Mouse (Mus musculus): ENCODE measurements around the gene Efcab2. TPM values are rescaled to one million over a fixed set of nuclear protein-coding genes. Genes with fewer than 3 reads are reported as not detected.

The Efcab2 gene
- 16.6 and 17.5 TPM in 2 replicates for polyA plus RNA-seq (2014; fragmentation: Nextera tagmentation; extraction: Ambion mirVana)

- Histone ChIP-seq H3K9ac (ENCODE audit: low read length) (peak within 1 kb of the TSS; percentile 94), H3K27ac (replicated peaks in 1 of 2; ENCODE audit: control insufficient read depth in 1 of 2, insufficient read depth in 1 of 2, low read depth in 2 of 2, low read length in 2 of 2) (peak within 1 kb of the TSS; percentile 100), H3K27me3 (ENCODE audit: control insufficient read depth, insufficient read depth, low read length) (no peaks in the 10 kb centered on the region), H3K4me2 (ENCODE audit: low read length) (peak within 1 kb of the TSS; percentile 81), H3K36me3 (ENCODE audit: control insufficient read depth, insufficient read depth, low read length) (no peaks in the 10 kb centered on the region), H3K4me1 (ENCODE audit: control insufficient read depth in 2 of 2, insufficient read depth in 2 of 2, low read length in 2 of 2) (peaks cover 0 to 5% of the 10 kb centered on the region in 2 experiments; a peak in 1 of 4 replicates), H3K4me3 (ENCODE audit: control insufficient read depth in 1 of 2, insufficient read depth in 1 of 2, low read depth in 1 of 2, low read length in 2 of 2) (peak within 1 kb of the TSS; percentile 61 to 88), H3K9me3 (ENCODE audit: control insufficient read depth, low read length) (no peaks in the 10 kb centered on the region)
- under 1% methylated on average over 69 of the region's 70 CpGs for WGBS
- ATAC-seq (ENCODE audit: insufficient number of reproducible peaks, insufficient read depth, low FRiP score, low read depth), result peak; percentile 95
Measured at GRCm38 (mm10) chr1:178405951-178406711, at the start of gene Efcab2. Efcab2 (plus strand) TSS chr1:178406085.

- ATAC-seq (ENCODE audit: insufficient number of reproducible peaks, insufficient read depth, low FRiP score, low read depth), result no peak
- H3K27me3 ChIP-seq (ENCODE audit: control insufficient read depth, insufficient read depth, low read length), result no peaks in the 10 kb centered on the region
- no peak overlapping the region for H3K27ac ChIP-seq (replicated peaks in 1 of 2; ENCODE audit: control insufficient read depth in 1 of 2, insufficient read depth in 1 of 2, low read depth in 2 of 2, low read length in 2 of 2)
- no peaks in the 10 kb centered on the region for H3K9me3 ChIP-seq (ENCODE audit: control insufficient read depth, low read length)
- WGBS, result 68% methylated on average over 12 of the region's 12 CpGs
- H3K4me3 ChIP-seq (ENCODE audit: control insufficient read depth in 1 of 2, insufficient read depth in 1 of 2, low read depth in 1 of 2, low read length in 2 of 2), result no peak overlapping the region
- no peak overlapping the region for H3K9ac ChIP-seq (ENCODE audit: low read length)
- no peaks in the 10 kb centered on the region for H3K4me1 ChIP-seq (ENCODE audit: control insufficient read depth in 2 of 2, insufficient read depth in 2 of 2, low read length in 2 of 2)
- no peak overlapping the region for H3K4me2 ChIP-seq (ENCODE audit: low read length)
- H3K36me3 ChIP-seq (ENCODE audit: control insufficient read depth, insufficient read depth, low read length), result no peaks in the 10 kb centered on the region
Measured at GRCm38 (mm10) chr1:178357776-178358710, 47.8 kb upstream of the Efcab2 start.

DNA sequence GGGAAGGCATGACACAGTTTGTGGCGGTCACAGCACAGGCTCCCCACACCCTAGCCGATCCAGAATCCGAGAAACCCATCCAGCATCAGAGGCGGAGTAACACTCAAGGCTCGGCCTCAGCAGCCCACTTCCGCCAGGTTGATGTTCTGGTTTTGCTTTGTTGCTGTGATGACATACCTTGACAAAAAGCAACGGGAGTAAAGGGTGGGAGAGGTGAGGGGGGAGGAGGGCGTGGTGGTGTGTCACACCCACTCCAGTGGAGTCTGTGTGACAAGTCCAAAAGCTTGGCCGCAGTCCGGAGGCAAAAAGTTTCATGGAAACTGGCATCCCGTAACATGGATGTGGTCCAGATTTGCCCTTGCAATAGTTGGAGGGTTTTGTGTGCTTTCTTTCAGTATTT lies 45.6 kb upstream of the Efcab2 start:
- 78% methylated on average over 11 of the region's 11 CpGs for WGBS
- H3K27me3 ChIP-seq (ENCODE audit: control insufficient read depth, insufficient read depth, low read length), result no peaks in the 10 kb centered on the region

DNA sequence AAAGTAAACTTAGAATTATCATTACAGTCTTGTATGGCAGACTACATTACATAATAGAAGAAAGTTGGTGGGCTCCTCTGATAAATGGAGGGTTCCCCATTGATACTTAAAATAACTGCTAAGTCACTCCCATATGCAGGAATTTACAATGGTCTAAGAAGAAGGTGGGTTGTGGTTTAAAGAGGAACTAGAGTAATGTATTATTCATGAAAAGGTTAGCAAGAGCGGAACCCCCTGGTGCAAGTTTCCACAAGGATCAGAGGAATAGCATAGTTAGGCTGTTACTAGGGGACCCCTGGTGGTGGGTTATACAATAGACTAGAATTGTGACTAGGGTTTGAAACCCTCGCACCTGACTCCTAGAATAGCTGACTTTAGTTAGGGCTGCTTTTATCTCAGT lies 45.2 kb upstream of the Efcab2 start:
- ATAC-seq (ENCODE audit: insufficient number of reproducible peaks, insufficient read depth, low FRiP score, low read depth), result no peak
- H3K9ac ChIP-seq (ENCODE audit: low read length), result no peak overlapping the region
- no peak overlapping the region for H3K4me2 ChIP-seq (ENCODE audit: low read length)
- H3K4me1 ChIP-seq (ENCODE audit: control insufficient read depth in 2 of 2, insufficient read depth in 2 of 2, low read length in 2 of 2), result no peaks in the 10 kb centered on the region
- no peaks in the 10 kb centered on the region for H3K9me3 ChIP-seq (ENCODE audit: control insufficient read depth, low read length)
- no peaks in the 10 kb centered on the region for H3K27me3 ChIP-seq (ENCODE audit: control insufficient read depth, insufficient read depth, low read length)
- H3K27ac ChIP-seq (replicated peaks in 1 of 2; ENCODE audit: control insufficient read depth in 1 of 2, insufficient read depth in 1 of 2, low read depth in 2 of 2, low read length in 2 of 2), result no peak overlapping the region
- 84% methylated on average over 2 of the region's 2 CpGs for WGBS
- no peak overlapping the region for H3K4me3 ChIP-seq (ENCODE audit: control insufficient read depth in 1 of 2, insufficient read depth in 1 of 2, low read depth in 1 of 2, low read length in 2 of 2)
- H3K36me3 ChIP-seq (ENCODE audit: control insufficient read depth, insufficient read depth, low read length), result no peaks in the 10 kb centered on the region

More for the DNA sequence above, 45.6 kb upstream of the Efcab2 start:
- Histone ChIP-seq H3K4me1 (ENCODE audit: control insufficient read depth in 2 of 2, insufficient read depth in 2 of 2, low read length in 2 of 2) (no peaks in the 10 kb centered on the region), H3K9ac (ENCODE audit: low read length) (no peak overlapping the region), H3K36me3 (ENCODE audit: control insufficient read depth, insufficient read depth, low read length) (no peaks in the 10 kb centered on the region), H3K4me3 (ENCODE audit: control insufficient read depth in 1 of 2, insufficient read depth in 1 of 2, low read depth in 1 of 2, low read length in 2 of 2) (no peak overlapping the region), H3K9me3 (ENCODE audit: control insufficient read depth, low read length) (no peaks in the 10 kb centered on the region), H3K4me2 (ENCODE audit: low read length) (no peak overlapping the region), H3K27ac (replicated peaks in 1 of 2; ENCODE audit: control insufficient read depth in 1 of 2, insufficient read depth in 1 of 2, low read depth in 2 of 2, low read length in 2 of 2) (no peak overlapping the region)
- ATAC-seq (ENCODE audit: insufficient number of reproducible peaks, insufficient read depth, low FRiP score, low read depth), result no peak

- ATAC-seq (ENCODE audit: insufficient number of reproducible peaks, insufficient read depth, low FRiP score, low read depth), result no peak
- Histone ChIP-seq H3K27ac (replicated peaks in 1 of 2; ENCODE audit: control insufficient read depth in 1 of 2, insufficient read depth in 1 of 2, low read depth in 2 of 2, low read length in 2 of 2) (no peak overlapping the region), H3K4me3 (ENCODE audit: control insufficient read depth in 1 of 2, insufficient read depth in 1 of 2, low read depth in 1 of 2, low read length in 2 of 2) (no peak overlapping the region), H3K9me3 (ENCODE audit: control insufficient read depth, low read length) (no peaks in the 10 kb centered on the region), H3K27me3 (ENCODE audit: control insufficient read depth, insufficient read depth, low read length) (no peaks in the 10 kb centered on the region), H3K36me3 (ENCODE audit: control insufficient read depth, insufficient read depth, low read length) (no peaks in the 10 kb centered on the region), H3K4me1 (ENCODE audit: control insufficient read depth in 2 of 2, insufficient read depth in 2 of 2, low read length in 2 of 2) (peaks cover 4 to 17% of the 10 kb centered on the region in 2 experiments; a peak in 3 of 4 replicates), H3K9ac (ENCODE audit: low read length) (no peak overlapping the region), H3K4me2 (ENCODE audit: low read length) (no peak overlapping the region)
- WGBS, result 83% methylated on average over 6 of the region's 6 CpGs
Measured at GRCm38 (mm10) chr1:178365171-178365570, 40.7 kb upstream of the Efcab2 start.

GRCm38 (mm10) chr1:178368121-178368520 lies 37.8 kb upstream of the Efcab2 start:
- Histone ChIP-seq H3K9me3 (ENCODE audit: control insufficient read depth, low read length) (no peaks in the 10 kb centered on the region), H3K4me3 (ENCODE audit: control insufficient read depth in 1 of 2, insufficient read depth in 1 of 2, low read depth in 1 of 2, low read length in 2 of 2) (no peak overlapping the region), H3K4me2 (ENCODE audit: low read length) (peak overlapping the region; percentile 82), H3K27me3 (ENCODE audit: control insufficient read depth, insufficient read depth, low read length) (no peaks in the 10 kb centered on the region), H3K4me1 (ENCODE audit: control insufficient read depth in 2 of 2, insufficient read depth in 2 of 2, low read length in 2 of 2) (peaks cover 4 to 17% of the 10 kb centered on the region in 2 experiments; a peak in 3 of 4 replicates), H3K9ac (ENCODE audit: low read length) (peak overlapping the region; percentile 74), H3K36me3 (ENCODE audit: control insufficient read depth, insufficient read depth, low read length) (no peaks in the 10 kb centered on the region), H3K27ac (replicated peaks in 1 of 2; ENCODE audit: control insufficient read depth in 1 of 2, insufficient read depth in 1 of 2, low read depth in 2 of 2, low read length in 2 of 2) (peak overlapping the region; percentile 90 to 98)
- 62% methylated on average over 6 of the region's 6 CpGs for WGBS
- no peak for ATAC-seq (ENCODE audit: insufficient number of reproducible peaks, insufficient read depth, low FRiP score, low read depth)

DNA sequence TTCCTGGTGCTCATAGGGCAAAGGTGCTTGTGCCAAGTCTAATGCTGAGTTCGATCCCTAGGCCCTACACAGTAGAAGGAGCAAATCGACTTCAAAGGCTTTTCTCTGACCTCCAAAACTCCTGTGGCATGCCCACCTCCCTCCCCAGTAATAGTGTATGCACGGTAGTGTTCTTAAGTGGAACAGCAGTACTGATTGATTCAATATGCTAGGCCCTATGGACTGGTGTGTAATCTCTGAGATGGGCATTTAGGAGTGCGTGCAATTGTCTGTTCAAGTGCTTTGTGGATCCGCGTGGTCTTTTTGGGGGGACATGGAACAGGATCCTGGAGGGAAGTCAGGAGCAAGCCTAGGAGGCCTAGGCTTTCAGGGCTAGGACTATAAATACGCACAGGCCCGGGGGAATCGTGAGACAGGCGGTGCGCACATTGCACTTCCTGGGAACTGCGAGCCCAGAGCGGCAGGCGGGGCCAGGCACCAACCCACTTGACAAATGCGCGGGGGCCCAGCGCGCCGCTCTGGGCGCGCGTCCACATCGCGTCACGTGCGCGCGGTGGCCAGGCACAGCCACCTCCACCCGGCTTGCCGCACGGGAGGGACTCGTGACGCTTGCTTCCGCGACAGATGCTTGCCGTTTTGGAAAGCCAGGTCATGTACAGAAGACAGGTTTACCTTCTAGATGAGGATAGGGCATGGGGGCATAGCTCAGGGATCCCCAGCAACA lies 37.2 kb upstream of the Efcab2 start:
- H3K9ac ChIP-seq (ENCODE audit: low read length), result peak overlapping the region; percentile 74
- 2% methylated on average over 36 of the region's 36 CpGs for WGBS
- H3K27ac ChIP-seq (replicated peaks in 1 of 2; ENCODE audit: control insufficient read depth in 1 of 2, insufficient read depth in 1 of 2, low read depth in 2 of 2, low read length in 2 of 2), result peak overlapping the region; percentile 90 to 98
- no peaks in the 10 kb centered on the region for H3K9me3 ChIP-seq (ENCODE audit: control insufficient read depth, low read length)
- peak overlapping the region; percentile 82 for H3K4me2 ChIP-seq (ENCODE audit: low read length)
- ATAC-seq (ENCODE audit: insufficient number of reproducible peaks, insufficient read depth, low FRiP score, low read depth), result peak; percentile 93
- peak overlapping the region; percentile 46 to 63 for H3K4me3 ChIP-seq (ENCODE audit: control insufficient read depth in 1 of 2, insufficient read depth in 1 of 2, low read depth in 1 of 2, low read length in 2 of 2)
- no peaks in the 10 kb centered on the region for H3K27me3 ChIP-seq (ENCODE audit: control insufficient read depth, insufficient read depth, low read length)
- H3K36me3 ChIP-seq (ENCODE audit: control insufficient read depth, insufficient read depth, low read length), result no peaks in the 10 kb centered on the region
- H3K4me1 ChIP-seq (ENCODE audit: control insufficient read depth in 2 of 2, insufficient read depth in 2 of 2, low read length in 2 of 2), result peaks cover 4 to 17% of the 10 kb centered on the region in 2 experiments; a peak in 3 of 4 replicates
